Mouse (Mus musculus) small intestine, adult 2 months (tissue): Measurements from ENCODE around the gene Ccdc127. TPM values are rescaled to one million over a fixed set of nuclear protein-coding genes. Genes with fewer than 3 reads are reported as not detected.

Source experiments
- H3K27ac ChIP-seq: fragments of 200-500 bp; 2 replicates; pipeline ENCODE4 v1.5.1; 2012; ENCODE audit warnings: low read depth, low read length, control low read depth, inconsistent platforms; ENCODE audit not compliant: insufficient read depth
- H3K27me3 ChIP-seq: fragments of 200-500 bp; 2 replicates; pipeline ENCODE4 v1.6.1; 2012; ENCODE audit warnings: mild to moderate bottlenecking, moderate library complexity, low read length, inconsistent platforms; ENCODE audit not compliant: control insufficient read depth, insufficient read depth
- H3K36me3 ChIP-seq: fragments of 200-500 bp; 2 replicates; pipeline ENCODE4 v1.6.1; 2012; ENCODE audit warnings: mild to moderate bottlenecking, low read length, control low read depth, inconsistent platforms; ENCODE audit not compliant: control insufficient read depth, insufficient read depth
- H3K4me1 ChIP-seq: fragments of 200-500 bp; 2 replicates; pipeline ENCODE4 v1.6.1; 2012; ENCODE audit warnings: low read length, inconsistent platforms, mixed read lengths; ENCODE audit not compliant: control insufficient read depth, insufficient read depth, insufficient read length
- H3K4me3 ChIP-seq: fragments of 200-500 bp; 2 replicates; pipeline ENCODE4 v1.5.1; 2012; ENCODE audit warnings: low read depth, mild to moderate bottlenecking, control low read depth, inconsistent platforms, low read length, moderate library complexity
- CTCF ChIP-seq: fragments of 200-500 bp; IDR thresholded peaks from 2 replicates; pipeline ENCODE4 v1.5.1; 2012; ENCODE audit warnings: low read depth, mild to moderate bottlenecking, control low read depth, inconsistent platforms, low read length, moderate library complexity, mixed read lengths; ENCODE audit not compliant: insufficient replicate concordance, insufficient read length; ENCODE audit errors: extremely low read depth
- POLR2A ChIP-seq: fragments of 200-500 bp; IDR thresholded peaks from 2 replicates; pipeline ENCODE4 v1.6.1; 2012; ENCODE audit warnings: low read depth, mild to moderate bottlenecking, control low read depth, inconsistent platforms, low read length, moderate library complexity
- WGBS: fragments of 180-500 bp; shearing (Covaris S2); methylation state at CpG from one replicate; pipeline ENCODE4 v1.1.7; 2018; 5-methylcytosine and 5-hydroxymethylcytosine counted together
- polyA plus RNA-seq: library from polyadenylated mRNA; depleted of rRNA; stranded (reverse); fragments of >200 nt; gene quantifications from 2 replicates; pipeline ENCODE4 v1.2.3, GENCODE M21; 2012

Gene Ccdc127
- polyA plus RNA-seq, 1 experiment, result 0.74 TPM

DNA sequence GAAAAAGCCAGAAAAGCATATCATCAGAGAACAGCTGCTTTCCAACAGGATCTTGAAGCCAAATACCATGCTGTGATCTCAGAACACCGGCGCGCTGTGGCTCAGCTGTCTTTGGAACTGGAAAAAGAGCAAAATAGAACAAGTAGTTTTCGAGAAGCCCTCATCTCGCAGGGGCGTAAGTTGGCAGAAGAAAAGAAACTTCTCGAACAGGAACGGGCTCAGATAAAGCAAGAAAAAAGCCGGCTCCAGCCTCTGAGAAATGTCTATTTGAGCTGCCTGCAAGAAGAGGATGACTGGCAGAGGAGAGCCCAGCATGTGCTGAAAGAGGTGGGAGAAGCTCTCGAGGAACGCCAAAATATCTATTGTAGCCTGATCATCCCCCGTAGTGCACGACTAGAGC, 6.4 kb downstream of the Ccdc127 start:
- 97% methylated on average over 13 of the region's 13 CpGs for WGBS
- no peak overlapping the region for H3K27ac ChIP-seq
- H3K36me3 ChIP-seq, result peaks cover 35% of the 10 kb centered on the region
- no peak overlapping the region for H3K4me3 ChIP-seq
- no peak for TF ChIP-seq POLR2A
- no peak for TF ChIP-seq CTCF
- H3K27me3 ChIP-seq, result no peaks in the 10 kb centered on the region
- H3K4me1 ChIP-seq, result no peaks in the 10 kb centered on the region

- 57% methylated on average over 2 of the region's 2 CpGs for WGBS
- peaks cover 5% of the 10 kb centered on the region; the same call in 1 of the 2 replicates for H3K4me1 ChIP-seq
- TF ChIP-seq CTCF (no peak), POLR2A (no peak)
Measured at GRCm38 (mm10) chr13:74362218-74362617, 12.1 kb downstream of the Ccdc127 start.

GRCm38 (mm10) chr13:74363176-74363858, 13.2 kb downstream of the Ccdc127 start:
- Histone ChIP-seq H3K27me3 (no peaks in the 10 kb centered on the region), H3K36me3 (peaks cover 11% of the 10 kb centered on the region), H3K27ac (no peak overlapping the region), H3K4me1 (peaks cover 5% of the 10 kb centered on the region; the same call in 1 of the 2 replicates), H3K4me3 (no peak overlapping the region)
- TF ChIP-seq POLR2A (no peak), CTCF (no peak)
- 68% methylated on average over 13 of the region's 13 CpGs for WGBS

More at GRCm38 (mm10) chr13:74362218-74362617, 12.1 kb downstream of the Ccdc127 start:
- H3K27me3 ChIP-seq, result no peaks in the 10 kb centered on the region
- H3K4me3 ChIP-seq, result no peak overlapping the region
- no peak overlapping the region for H3K27ac ChIP-seq
- H3K36me3 ChIP-seq, result peaks cover 13% of the 10 kb centered on the region

GRCm38 (mm10) chr13:74363859-74364235, 13.7 kb downstream of the Ccdc127 start, which contains the start of gene Lrrc14b:
Gene Lrrc14b (minus strand): TSS chr13:74364005.
- TF ChIP-seq CTCF (no peak), POLR2A (no peak)
- H3K27me3 ChIP-seq, result no peaks in the 10 kb centered on the region
- H3K27ac ChIP-seq, result no peak within 1 kb of the TSS
- peaks cover 9% of the 10 kb centered on the region for H3K36me3 ChIP-seq
- H3K4me3 ChIP-seq, result no peak within 1 kb of the TSS
- 55% methylated on average over 8 of the region's 8 CpGs for WGBS
- peaks cover 5% of the 10 kb centered on the region; the same call in 1 of the 2 replicates for H3K4me1 ChIP-seq

GRCm38 (mm10) chr13:74381533-74382276, 31.6 kb downstream of the Ccdc127 start:
- TF ChIP-seq CTCF (no peak), POLR2A (no peak)
- 77% methylated on average over 10 of the region's 10 CpGs for WGBS
- Histone ChIP-seq H3K4me1 (no peaks in the 10 kb centered on the region), H3K4me3 (no peak overlapping the region), H3K27ac (no peak overlapping the region), H3K36me3 (no peaks in the 10 kb centered on the region), H3K27me3 (no peaks in the 10 kb centered on the region)

GRCm38 (mm10) chr13:74382289-74382688, 32.2 kb downstream of the Ccdc127 start:
- Histone ChIP-seq H3K36me3 (no peaks in the 10 kb centered on the region), H3K4me3 (no peak overlapping the region), H3K4me1 (no peaks in the 10 kb centered on the region), H3K27me3 (no peaks in the 10 kb centered on the region), H3K27ac (no peak overlapping the region)
- no peak for TF ChIP-seq POLR2A
- no peak for TF ChIP-seq CTCF
- WGBS, result 63% methylated on average over 3 of the region's 3 CpGs

DNA sequence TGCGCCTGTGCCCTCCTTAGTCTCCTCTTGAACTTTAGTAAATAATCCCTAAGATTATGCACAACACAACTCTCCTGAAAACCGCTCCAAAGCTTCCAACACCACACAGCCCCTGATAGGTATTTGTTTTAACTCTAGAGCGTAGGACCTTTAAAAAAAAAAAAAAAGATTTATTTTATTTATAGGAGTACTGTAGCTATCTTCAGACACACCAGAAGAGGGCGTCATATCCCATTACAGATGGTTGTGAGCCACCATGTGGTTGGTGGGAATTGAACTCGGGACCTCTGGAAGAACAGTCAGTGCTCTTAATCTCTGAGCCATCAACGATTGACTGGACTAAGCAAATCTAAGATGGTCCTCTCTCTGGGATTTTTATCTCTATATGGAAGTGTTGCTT, 39.6 kb downstream of the Ccdc127 start:
- no peak overlapping the region for H3K27ac ChIP-seq
- H3K27me3 ChIP-seq, result no peaks in the 10 kb centered on the region
- H3K36me3 ChIP-seq, result no peaks in the 10 kb centered on the region
- H3K4me1 ChIP-seq, result no peaks in the 10 kb centered on the region
- TF ChIP-seq POLR2A, result no peak
- no peak for TF ChIP-seq CTCF
- H3K4me3 ChIP-seq, result no peak overlapping the region
- 57% methylated on average over 6 of the region's 6 CpGs for WGBS
